Mouse (Mus musculus): ENCODE measurements around the gene Cnp.

DNA sequence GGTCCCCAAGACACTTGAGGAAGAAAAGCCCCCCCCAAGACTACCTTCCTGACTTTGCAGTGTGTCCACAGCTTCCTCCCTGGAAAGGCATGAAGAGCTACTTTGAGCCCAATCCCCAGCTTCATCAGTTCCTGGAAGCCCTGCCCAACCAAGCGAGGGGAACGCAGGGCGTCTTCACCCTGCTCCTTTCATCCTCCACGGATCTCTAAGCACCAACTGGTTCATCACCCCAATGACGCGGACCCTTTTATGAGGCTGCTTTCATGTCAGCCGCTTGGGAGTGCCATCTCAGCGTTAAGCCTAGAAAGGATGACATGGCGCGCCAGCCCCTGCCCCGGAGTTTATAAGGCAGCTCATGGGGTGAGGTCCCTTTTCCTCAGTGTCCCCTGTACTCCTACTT is 45.3 kb downstream of the Cnp start, which contains the start of gene Dnajc7:
- TF ChIP-seq POLR2A (IDR thresholded peaks at IDR 0.05; ENCODE audit: borderline replicate concordance, insufficient read depth, low read length) (no peak), CTCF (IDR thresholded peaks at IDR 0.05; ENCODE audit: borderline replicate concordance, insufficient read depth, low read depth, low read length) (no peak)

Measured in cerebellum, adult 2 months (tissue).